Mouse (Mus musculus): ENCODE measurements at regions not wholly inside any gene's neighbourhood (a gene's known extent, or its start where the extent isn't known, plus 50 kb on each side); places are given as distances from the start of the nearest gene placed in this dataset.

DNA sequence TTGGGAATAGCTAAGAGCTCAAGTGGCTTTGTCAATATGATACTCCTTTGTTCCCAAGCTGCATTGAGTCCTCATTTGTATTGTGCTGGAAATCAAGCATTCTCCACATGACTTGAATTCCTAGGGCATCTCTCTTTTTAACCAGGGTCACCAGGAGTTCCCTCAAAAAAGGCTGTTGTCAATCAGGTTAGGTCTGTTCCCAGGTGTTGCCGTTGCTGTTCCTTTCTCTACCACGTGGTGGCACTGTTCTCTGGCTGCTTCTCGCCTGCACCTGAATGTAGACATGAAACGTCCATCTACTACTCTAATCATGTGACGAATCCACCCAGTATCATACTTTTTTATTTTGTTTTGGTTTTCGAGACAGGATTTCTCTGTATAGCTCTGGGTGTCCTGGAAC lies 118.3 kb downstream of the S1pr1 start:
- peak; percentile 36 for DNase-seq

DNA sequence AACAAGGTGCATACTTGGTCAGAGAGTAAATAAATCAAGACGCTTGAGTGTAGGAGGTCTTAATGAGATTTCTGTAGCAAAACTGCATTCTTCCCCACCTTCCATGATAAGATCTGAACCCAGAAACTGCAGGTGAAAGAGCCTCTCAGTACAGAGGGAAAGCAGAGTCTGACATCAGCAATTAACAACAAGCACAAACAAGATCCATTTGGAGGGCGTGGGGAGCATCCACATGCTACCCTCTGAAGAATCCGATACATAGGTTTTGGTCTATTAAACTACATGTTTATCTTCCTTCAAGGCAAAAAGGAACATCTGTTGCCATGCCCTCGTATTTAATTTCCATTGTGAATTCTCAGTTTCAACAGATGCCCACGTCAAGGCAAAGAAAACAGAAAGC lies 124.2 kb downstream of the S1pr1 start:
- DNase-seq = no peak

DNA sequence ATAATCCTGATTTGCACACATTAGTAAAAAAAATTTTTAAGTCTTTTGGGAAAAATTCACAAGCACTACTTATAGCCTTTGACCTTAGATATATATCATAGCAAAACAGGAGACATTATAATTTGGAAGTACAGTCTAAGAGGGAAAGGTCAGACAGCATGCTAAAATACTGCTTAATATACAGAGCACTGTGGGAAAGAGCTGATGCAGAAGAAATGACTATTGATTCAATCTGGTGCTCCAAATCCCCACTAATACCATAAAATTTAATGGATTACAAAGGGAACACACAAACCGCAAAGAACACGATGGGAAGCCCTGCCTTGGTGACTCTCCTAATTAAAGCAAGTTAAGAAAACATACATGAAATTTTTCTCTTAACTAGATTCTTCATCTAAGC lies 126.3 kb downstream of the S1pr1 start:
- no peak for DNase-seq

DNA sequence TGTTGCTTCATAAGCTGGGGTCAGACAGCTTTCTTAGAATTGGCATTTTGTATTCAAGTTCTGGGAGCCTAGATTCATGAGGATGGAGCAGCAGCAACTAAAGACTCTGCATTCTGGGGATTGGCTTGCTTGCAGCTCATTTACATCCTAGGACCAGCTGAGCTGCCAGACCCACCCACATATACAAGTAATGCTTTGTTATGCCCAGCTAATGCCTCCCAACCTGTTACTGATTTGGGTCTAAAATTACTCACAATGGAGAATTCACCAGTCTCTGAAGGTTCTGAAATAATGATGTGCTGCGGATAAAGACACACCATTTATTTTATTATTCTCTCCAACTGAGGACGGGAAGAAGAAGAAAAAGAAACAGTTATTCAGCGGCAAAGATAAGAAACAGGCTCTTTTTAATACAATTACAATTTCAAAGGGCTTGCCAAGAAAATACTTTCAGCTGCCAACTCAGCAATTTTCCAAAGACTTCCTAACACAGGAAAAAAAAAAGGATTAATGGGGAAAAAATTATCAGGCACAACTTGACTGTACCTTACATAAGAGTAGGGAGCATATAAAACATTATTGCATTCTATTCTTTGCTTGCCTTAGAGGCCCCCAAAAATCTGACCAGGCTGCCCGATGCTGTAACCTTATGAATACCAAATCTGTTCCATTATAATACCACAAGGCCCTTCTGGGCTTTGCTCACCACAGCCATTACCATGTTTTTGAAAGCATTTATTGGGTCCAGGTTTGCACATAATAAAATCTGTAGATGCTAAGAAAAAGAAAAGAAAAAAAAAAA lies 134.5 kb downstream of the S1pr1 start:
- DNase-seq = no peak

DNA sequence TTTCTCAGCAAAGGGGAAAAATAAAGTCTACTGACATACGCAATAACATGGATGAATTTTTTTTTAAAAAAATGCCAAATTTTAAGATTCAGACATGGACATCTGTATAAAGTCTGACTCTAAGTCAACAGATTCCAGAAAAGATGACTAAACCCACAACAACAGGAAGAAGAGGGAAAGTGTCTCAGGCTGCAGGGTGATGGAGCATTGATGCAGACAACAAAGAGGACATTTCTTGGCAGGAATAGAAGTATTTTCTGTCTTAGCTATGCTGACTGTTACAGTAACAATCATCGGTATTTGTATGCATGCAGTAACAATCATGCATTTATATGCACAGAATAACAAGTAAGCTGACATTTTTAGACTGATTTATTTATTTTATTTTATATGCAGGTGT lies 139.5 kb downstream of the S1pr1 start:
- no peak for DNase-seq

DNA sequence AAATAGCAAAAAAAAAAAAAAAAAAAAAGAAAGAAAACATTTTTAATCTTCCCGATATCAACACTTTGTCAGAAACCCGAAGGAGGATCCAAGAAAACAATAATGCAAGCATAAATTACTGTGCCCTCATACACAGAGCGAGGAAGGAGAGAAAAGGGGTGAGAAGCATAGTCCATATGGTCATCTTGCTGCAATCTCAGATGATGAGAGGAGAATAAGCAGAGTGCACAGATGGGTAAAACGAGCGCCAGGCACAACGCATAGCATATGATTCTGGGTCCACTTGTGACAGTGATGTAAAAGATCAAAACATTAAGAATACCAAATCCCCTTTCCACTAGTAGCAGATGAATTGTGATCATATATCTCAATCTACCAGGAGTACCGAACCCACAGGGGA lies 152.1 kb downstream of the S1pr1 start:
- DNase-seq = no peak

DNA sequence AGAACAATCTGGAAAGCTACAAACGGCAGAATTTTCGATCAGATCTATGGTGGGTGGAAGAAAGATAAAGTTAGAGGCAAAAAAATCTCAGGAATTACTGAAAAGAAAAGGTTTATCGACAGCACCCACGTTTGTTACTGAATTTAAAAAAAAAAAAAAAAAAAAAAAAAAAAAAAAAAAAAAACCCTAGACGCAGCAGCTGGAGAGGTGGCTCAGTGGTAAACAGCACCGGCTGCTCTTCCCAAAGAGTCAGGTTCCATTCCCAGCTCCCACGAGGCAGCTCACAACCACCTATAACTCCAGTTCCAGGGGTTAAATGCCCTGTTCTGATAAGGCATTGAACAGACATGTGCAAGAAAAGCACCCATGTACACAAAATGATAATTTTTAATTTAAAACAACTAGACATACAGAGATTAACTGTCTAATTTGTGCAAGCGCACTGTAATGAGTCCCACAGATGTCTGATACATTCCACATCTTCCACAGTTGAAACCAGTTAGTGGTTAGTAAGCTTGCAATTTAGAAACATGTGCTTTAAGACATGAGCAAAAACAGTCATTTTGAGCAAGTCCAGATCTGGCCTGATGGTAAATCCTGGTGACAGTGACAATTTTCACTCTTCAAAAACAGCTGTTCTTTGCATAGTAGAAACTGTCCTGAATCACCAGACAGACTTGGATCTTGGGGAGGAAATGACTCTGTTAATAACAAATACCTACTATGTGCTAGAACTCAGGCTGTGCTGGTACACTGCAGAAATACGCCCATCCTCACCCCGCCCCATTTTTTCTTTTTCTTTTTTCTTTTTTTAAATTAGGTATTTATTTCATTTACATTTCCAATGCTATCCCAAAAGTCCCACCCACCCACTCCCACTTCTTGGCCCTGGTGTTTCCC lies 159.8 kb downstream of the S1pr1 start:
- DNase-seq = no peak

DNA sequence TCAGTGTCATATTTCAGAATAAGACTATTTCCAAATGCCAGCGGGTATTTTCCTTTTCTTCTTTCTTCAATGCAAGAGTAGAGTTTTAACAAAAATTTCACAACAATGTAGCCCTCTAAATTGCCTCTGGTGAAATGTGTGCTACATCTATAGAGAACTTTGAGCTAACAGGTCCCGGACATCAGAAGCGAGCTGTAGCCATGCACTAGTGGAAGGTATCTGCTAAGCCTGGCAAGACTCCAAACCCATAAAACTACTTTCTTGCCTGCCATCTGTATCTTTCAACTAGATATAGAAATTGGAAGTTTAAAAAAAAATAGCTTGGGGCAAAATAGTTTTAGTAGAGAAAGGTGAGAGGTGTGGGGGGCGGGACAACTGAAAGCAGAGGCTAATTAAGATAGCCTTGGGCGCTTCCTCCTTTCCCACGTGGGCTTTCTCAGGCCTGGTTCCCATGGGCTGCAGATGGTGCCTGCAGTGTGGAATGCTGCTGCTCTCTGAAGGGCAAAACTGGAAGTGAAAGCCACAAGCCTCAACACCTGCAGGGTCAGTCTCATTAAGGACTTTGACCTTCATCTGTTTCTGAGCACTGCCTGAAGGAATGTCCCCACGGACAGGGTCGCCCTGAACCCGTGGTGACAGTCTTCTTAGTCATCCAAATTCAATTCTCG lies 160.9 kb downstream of the S1pr1 start:
- DNase-seq = no peak

DNA sequence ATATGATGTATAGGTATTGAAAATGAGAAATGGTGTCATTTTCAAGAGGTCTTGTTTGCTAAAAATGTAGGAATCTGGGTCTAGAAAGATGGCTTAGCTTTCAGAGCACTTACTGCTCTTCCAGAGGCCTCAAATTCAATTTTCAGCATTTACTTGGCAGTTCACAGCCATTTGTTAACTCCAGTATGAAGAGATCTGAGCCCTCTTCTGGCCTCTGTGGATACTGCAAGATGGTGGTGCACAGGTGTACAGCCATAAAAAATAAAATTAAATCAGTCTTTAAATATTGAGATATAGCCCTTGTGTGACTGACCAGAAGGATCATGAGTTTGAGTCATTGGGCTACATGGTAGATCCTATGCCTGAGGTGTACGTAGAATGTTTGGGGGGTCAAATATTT lies 173.1 kb downstream of the S1pr1 start:
- no peak for DNase-seq

DNA sequence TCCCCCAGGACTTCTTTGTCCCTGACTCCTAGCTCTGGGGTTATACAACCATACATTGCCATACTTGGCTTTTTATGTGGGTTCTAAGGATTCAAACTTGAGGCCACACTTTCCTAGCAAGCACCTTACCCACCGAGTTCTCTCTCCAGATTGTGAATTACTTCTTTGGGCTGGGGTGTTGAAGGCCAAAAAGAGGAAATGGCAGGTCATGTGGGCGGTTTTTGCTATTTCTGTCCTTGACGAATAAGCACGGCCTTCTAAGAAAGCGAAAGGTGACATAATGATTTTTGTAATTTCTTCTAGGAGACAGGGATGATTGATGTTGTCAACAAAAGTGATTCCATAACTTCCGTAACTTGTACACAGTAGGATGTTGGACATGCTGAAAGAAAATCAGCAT lies 176.5 kb downstream of the S1pr1 start:
- no peak for DNase-seq

DNA sequence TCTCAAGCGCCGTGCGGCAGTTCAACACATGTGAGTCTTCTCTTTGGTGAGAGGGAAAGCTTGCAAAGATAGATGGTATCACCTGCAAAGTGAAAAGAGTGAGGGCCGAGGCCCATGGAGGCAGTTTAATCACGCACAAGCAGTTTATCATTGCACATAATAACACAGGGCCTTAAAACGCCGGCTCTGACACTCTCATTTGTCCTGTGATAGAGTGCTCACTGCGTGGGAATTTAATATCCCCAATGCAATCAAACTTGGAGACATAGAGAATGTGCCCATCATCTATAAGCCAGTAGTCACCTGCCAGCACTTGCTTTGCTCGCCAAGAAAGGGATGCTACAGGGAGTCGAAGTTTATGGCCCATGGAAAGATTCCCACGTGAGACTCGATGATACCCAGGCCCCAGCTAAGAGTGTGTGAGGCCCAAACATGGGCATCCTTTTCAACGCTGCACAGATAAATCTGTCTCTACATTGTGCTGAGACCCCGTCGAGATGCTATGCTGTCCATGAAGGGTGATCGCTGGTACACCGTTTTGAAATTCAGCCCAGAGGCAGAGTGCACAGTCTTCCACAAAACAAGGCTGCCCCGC lies 182.6 kb downstream of the S1pr1 start:
- DNase-seq = no peak

DNA sequence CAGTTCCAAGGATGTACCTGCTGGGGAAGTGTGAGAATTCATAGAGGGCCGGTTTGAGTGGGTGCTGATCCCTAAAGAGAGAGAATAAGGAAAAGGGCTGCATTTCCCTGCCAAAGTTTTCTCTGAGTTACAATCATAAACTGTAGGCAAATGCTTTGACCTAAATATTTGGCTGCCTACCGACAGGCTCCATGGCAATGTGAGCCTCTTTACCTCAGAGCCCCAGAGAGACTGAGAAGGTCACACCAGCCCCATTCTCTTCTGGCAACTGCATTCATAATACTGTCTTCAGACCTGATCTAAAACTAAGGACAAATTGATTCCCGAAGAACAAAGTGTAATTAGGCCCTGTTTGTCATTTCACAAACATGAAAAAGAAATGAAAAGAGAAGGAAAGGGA lies 184.4 kb downstream of the S1pr1 start:
- DNase-seq = no peak

DNA sequence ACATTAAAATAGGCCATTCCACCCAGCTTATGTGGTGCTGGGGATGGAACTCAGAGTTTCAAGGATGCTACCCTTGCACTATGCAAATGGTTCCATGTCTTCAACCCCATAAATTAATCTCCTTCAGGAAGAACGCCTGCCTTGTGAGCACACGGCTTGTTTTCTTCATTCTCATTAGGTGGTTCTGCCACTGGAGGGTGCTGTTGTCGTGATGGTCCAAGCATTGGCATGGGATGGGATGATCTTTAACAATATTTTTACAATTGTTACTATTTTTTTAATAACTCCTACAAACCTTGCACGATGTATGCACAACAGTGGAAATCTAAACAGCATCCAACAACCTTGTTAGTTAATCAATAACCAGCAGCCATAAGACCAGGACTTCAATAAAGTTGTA lies 185.0 kb downstream of the S1pr1 start:
- no peak for DNase-seq

DNA sequence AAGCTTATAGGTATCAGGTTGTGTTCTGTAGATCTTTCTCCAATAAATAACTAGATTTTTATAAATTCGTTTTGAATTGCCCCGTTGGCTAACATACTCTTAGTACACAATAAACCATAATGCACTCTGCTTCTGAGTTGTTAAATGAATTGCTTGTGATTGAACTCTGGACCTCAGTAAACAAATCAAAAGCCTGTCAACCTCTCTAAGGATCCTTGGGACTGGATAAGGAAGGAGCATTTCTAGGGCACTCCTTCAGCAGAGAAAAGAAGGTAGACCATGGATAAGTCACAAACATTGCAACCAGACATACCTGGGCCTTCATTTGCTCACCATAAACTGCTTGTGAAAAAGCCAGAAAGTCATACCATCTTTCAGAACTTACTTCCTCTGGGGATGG lies 191.4 kb downstream of the S1pr1 start:
- no peak for DNase-seq

DNA sequence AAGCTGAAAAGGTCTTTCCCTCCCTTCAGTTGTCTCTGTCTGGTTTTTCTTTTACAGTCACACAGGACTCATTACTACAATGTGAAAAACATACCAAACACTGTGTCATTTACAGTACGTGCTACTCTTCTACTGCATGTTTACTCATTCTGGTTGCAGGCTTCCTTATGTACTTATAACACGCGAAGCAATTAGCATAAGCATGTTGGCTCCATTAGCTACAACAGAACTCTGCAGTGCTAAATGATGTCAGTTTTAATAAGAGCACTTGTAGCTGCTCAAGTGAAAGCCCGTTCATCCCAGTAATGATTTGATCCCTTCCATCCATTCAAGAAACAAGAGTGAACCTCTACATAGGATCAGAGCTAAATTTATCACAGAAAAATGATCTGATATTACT lies 199.2 kb downstream of the S1pr1 start:
- DNase-seq = no peak

DNA sequence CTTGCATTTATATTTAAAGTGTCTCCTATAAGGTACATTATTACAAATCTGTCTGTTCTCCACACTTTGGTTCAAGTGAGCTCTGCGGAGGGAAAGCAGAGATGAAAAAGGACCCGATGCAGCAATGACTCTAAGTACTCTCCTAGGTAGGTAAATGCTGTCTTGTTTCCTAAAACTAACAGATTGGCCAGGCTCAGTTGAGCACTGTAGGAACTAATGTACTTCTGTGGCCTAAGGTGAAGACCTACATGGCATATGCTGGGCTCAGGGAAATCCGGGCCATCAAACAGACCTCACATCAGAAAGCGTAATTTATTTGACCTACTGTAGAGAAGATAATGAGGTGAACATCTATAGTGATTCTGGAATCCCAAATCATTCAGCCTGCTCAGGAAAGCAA lies 205.2 kb downstream of the S1pr1 start:
- DNase-seq = no peak

DNA sequence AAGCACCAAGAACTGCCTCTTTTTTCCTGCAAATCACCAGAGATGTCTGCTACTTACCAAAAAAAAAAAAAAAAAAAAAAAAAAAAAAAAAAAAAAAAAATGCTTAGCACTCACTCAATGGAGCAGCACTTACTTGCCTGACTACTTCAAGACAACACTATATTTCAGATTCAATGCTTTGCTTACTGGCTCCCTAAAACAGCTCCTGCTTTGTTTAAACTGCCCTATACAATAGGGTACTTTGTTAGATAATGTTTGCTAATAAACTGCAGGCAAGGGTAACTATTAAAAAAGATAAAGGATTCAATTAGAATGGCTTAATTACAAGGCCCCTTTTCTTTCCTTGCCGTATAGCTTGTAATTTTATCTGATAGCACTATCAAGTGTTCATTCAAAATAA lies 217.5 kb downstream of the S1pr1 start:
- DNase-seq = no peak

DNA sequence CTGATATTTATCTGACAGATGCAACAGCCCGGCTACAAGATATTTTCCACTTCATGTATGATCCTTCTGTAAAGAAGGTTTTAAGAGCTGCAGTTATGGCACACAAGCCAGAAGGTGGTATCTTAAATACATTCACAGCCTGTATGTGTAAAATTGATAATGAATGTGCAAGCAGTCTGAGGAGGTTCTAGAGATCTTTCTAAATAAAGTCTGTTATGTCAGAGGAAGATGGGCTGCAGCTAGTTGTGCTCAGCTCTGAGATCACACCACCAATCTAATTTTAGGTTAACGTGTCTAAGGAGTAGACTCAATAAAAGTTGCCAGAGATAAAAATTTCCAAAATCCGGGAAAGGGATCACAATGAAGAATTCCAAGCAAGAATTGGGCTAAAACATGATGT lies 218.8 kb downstream of the S1pr1 start:
- DNase-seq = no peak

DNA sequence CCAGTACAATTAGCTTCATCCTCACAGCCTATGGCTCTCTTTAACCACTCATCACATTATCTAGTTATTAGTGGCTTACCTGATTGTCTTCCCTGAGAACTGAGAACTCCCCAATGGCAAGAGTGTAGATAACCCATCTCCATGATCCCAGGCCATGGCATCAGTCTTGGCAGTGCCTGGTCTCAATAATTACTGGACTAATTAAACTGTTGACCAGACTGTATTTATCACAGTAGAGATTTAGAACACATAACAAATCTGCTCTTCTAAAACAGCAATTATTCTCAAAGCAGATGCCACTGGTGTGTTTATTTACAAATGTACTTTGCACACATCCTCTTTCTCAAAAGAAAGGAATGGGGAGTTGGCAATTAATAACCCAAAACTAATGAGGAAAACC lies 219.2 kb downstream of the S1pr1 start:
- DNase-seq = no peak

DNA sequence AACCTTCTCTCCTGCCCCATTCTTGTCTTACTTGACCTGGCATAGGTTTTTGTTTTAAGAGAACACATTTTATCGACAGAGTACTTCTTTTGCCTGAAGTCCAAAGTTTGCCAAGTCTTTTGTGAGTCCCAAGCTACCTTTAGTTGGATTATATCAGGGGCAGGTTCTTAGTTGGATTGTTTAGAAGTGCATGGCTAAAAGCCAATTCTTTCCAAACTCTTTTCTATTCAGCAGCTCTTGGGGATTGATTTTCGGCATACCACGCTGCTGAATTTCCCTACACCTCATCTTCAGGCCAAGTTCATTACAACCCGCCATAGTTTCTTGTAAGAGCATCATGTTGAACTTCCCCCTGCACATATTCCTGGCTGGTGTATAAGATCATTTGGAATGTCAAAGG lies 245.9 kb downstream of the S1pr1 start:
- no peak for DNase-seq

DNA sequence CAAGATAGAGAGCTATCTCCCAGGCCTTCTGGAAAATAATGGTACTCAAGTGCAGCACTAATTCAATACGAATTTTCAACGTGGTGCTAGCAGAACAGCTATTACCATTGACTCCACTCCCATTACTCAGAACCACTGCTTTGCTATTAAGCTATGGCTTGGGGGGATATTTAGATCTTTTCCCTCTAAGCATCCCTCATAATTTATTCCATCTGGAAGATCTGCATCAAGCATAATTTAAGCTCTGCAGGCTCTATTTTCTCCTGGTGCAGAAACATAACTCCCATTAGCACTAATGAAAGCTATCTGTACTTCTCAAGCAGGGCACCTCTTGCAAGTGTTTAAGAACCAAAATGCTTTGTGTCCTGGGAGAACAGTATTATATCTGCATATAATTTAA lies 247.0 kb downstream of the S1pr1 start:
- no peak for DNase-seq

DNA sequence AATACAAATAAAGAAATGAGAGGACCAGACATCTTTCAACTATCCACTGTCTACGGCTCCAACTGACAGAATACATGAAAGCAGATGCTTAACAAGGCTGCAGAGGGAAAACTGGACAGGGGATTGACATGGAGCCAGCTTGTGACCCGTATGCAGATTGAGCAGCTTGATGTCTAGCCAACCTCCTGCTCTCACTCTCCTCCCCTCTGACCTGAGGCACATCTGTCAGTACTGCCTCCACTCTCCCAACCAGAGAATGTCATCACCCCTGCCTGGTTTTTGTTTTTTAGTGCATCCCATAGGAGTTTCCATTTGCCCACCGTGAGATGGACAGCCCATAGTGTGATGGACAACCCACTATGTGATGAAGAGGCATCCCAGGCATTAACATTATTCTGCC lies 252.2 kb downstream of the S1pr1 start:
- no peak for DNase-seq
